Mouse (Mus musculus) regulatory T cell (primary cell): ENCODE data around the gene Ctsf.

ENCODE experiments used
- in situ Hi-C: fragments of 300-600 bp; cut with MboI, MseI; formaldehyde crosslinking; loops from one replicate; pipeline ENCODE4 v1.15.1; 2025; ENCODE audit warnings: high pct_unique_total_duplicates

Gene Ctsf

GRCm38 (mm10) chr19:4908107-4908506 is 53.2 kb downstream of the Ctsf start:
- in situ Hi-C loops = no loop called here

GRCm38 (mm10) chr19:4909376-4909775 is 54.4 kb downstream of the Ctsf start:
- in situ Hi-C loops = no loop called here
